Mouse (Mus musculus) lung, embryonic 16.5 days (tissue): ENCODE results near the gene Sema3f. TPM values are rescaled to one million over a fixed set of nuclear protein-coding genes. Genes with fewer than 3 reads are reported as not detected.
A peak's percentile ranks its signal among the peaks of the same experiment; 100 is the strongest.

Experiments used
- ATAC-seq: fragments of 200-750 bp; cut with Nextera tagmentation; 2 replicates; pipeline ENCODE4 v1.8.0; 2017; ENCODE audit warnings: low read depth, mild to moderate bottlenecking, moderate library complexity
- H3K27ac ChIP-seq: fragments of 300-500 bp; sonication (generic); 2 replicates; pipeline ENCODE4 v1.5.1; 2014; ENCODE audit warnings: mild to moderate bottlenecking, control low read depth, low read length
- H3K27me3 ChIP-seq: fragments of 300-500 bp; sonication (generic); 2 replicates; pipeline ENCODE4 v1.6.1; 2014; ENCODE audit warnings: low read depth, low read length, mixed read lengths; ENCODE audit not compliant: control insufficient read depth, insufficient read depth
- H3K36me3 ChIP-seq: fragments of 300-500 bp; sonication (generic); 2 replicates; pipeline ENCODE4 v1.6.1; 2014; ENCODE audit warnings: low read length; ENCODE audit not compliant: control insufficient read depth, insufficient read depth
- H3K4me1 ChIP-seq: fragments of 300-500 bp; sonication (generic); replicated peaks from 2 replicates; pipeline ENCODE4 v1.6.1; 2014; ENCODE audit warnings: low read length, mixed read lengths; ENCODE audit not compliant: control insufficient read depth, insufficient read depth
- H3K4me2 ChIP-seq: fragments of 300-500 bp; sonication (generic); 2 replicates; pipeline ENCODE4 v1.6.1; 2014; ENCODE audit warnings: low read depth, low read length, control low read depth
- H3K4me3 ChIP-seq: fragments of 300-500 bp; sonication (generic); 2 replicates; pipeline ENCODE4 v1.5.1; 2014; ENCODE audit warnings: mild to moderate bottlenecking, low read length, control low read depth
- H3K9ac ChIP-seq: fragments of 300-500 bp; sonication (generic); 2 replicates; pipeline ENCODE4 v1.6.1; 2014; ENCODE audit warnings: low read length, control low read depth
- H3K9me3 ChIP-seq: fragments of 300-500 bp; sonication (generic); 2 replicates; pipeline ENCODE4 v1.6.1; 2016; ENCODE audit warnings: low read length; ENCODE audit not compliant: control insufficient read depth
- WGBS: fragments of 180-500 bp; shearing (Covaris S2); extraction: QIAGEN DNeasy Blood & Tissue Kit; methylation state at CpG from one replicate; pipeline ENCODE4 v1.1.7; 2014; 5-methylcytosine and 5-hydroxymethylcytosine counted together
- polyA plus RNA-seq: library from polyadenylated mRNA; unstranded; fragments of >200 nt; fragmentation: Nextera tagmentation; extraction: Ambion mirVana; gene quantifications from 2 replicates; pipeline ENCODE4 v1.2.1, GENCODE M21; 2015

The Sema3f gene
- polyA plus RNA-seq, 1 experiment from 2014 or later, result 10.4 TPM

- peak overlapping the region; percentile 57 for H3K27ac ChIP-seq
- H3K36me3 ChIP-seq, result no peaks in the 10 kb centered on the region
- ATAC-seq, result peak; percentile 61
- WGBS, result 54% methylated on average over 10 of the region's 10 CpGs
- H3K4me1 ChIP-seq, result peaks cover 39% of the 10 kb centered on the region
- H3K9me3 ChIP-seq, result no peaks in the 10 kb centered on the region
- H3K4me2 ChIP-seq, result no peak overlapping the region
- no peak overlapping the region for H3K4me3 ChIP-seq
- H3K9ac ChIP-seq, result no peak overlapping the region
- no peaks in the 10 kb centered on the region for H3K27me3 ChIP-seq
These were observed 8.7 kb upstream of the Sema3f start for GRCm38 (mm10) chr9:107718781-107719540.

GRCm38 (mm10) chr9:107716951-107717350 lies 6.7 kb upstream of the Sema3f start:
- Histone ChIP-seq H3K4me2 (no peak overlapping the region), H3K9ac (0 out of 2 replicates have a peak overlapping the region, but pooled peaks have one; percentile 1), H3K27ac (no peak overlapping the region)

DNA sequence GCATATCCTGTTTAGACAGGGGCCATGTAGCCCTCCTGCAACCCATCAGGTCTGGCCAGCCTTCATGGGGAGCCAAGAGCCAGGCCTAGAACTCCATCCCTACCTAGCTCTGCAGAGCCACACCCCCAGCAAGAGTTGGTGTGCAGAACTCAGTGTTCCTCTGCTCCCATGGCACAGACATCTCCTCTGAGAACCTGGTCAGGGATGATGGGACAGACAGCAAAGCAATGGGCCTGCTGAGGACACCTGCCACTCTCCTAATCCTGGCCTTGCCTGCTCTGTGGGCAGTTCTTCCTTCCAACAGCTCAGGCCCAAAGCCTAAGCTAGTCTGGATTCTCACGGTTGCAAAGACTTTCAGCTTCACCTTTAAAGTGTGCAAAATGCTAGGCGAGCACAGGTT lies 5.4 kb upstream of the Sema3f start:
- Histone ChIP-seq H3K9me3 (no peaks in the 10 kb centered on the region), H3K27me3 (no peaks in the 10 kb centered on the region; the same call in 1 of the 2 replicates), H3K9ac (no peak overlapping the region), H3K4me2 (no peak overlapping the region), H3K36me3 (no peaks in the 10 kb centered on the region), H3K27ac (no peak overlapping the region), H3K4me1 (peaks cover 27% of the 10 kb centered on the region), H3K4me3 (no peak overlapping the region)
- no peak for ATAC-seq
- 83% methylated on average over 2 of the region's 2 CpGs for WGBS

More at GRCm38 (mm10) chr9:107716951-107717350, 6.7 kb upstream of the Sema3f start:
- peaks cover 30% of the 10 kb centered on the region for H3K4me1 ChIP-seq
- H3K9me3 ChIP-seq, result no peaks in the 10 kb centered on the region
- no peaks in the 10 kb centered on the region for H3K27me3 ChIP-seq
- H3K4me3 ChIP-seq, result no peak overlapping the region
- no peaks in the 10 kb centered on the region for H3K36me3 ChIP-seq
- peak; percentile 26; the same call in 1 of the 2 replicates for ATAC-seq
- 33% methylated on average over 6 of the region's 6 CpGs for WGBS

DNA sequence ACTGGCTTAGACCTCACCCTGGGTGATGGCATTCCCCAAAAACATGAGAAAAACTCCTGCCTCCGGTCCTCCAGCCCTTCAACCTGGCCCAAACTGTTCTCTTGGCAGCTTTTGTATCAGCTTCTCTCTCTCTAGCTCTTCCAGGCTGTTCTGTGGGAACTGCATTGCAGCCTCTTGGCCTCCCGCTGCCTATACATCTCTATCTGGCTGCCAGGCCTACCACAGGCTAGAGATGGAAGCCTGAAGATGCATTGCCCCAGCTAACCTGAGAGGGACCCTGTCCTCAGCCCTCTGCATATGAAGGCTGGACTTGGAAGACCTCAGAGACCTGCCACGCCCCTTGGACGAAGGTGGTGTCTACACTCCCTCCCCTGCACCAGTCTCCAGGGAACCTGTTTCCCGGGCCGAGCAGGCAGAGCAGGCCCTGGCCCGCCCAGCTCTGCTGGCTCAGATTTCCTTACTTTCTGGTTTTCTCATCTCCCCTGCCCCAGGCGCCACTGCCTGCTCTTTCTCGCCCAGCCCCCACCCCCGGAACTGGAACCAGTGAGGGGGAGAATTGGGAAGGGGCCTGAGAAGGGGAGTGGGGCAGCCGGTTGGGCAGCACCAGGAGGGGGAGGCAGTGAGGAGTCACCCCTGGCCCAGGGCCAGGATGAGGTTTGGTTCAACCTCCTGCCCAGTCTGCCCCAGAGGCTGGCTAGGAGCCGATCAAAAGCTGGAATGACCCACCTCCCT lies 4.1 kb upstream of the Sema3f start:
- peak overlapping the region; percentile 26 for H3K4me2 ChIP-seq

DNA sequence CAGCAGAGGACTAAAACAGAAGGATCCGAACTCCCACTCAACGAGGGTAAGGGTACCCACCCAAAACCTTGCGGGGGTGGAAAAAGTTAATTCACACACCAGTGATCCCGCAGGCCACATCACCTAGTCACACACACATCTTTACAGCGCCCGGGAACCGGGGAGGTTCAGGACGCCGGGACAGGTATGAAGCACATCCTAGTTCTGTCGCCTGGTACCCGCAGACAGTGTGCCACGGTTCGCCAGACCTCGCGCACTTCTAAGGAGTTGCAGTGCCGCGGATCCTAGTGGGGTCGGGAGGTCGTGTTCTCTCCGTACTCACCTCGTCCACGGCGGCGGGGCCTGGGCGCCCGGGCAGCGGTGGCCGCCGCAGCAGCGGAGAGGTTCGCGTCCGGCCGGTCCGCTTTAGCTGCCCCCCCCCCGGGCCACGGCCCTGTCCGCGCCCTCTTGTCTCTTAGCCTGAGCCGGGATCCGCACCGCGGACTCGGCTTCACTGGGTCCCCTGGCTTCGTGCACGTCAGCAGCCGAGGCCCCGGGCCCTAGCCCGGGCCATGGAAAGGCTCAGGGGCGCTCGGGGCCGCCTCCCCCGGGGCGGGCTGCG lies 1.1 kb downstream of the Sema3f start:
- Histone ChIP-seq H3K27me3 (no peaks in the 10 kb centered on the region; the same call in 1 of the 2 replicates), H3K4me1 (peaks cover 54% of the 10 kb centered on the region)

More for the DNA sequence above, 4.1 kb upstream of the Sema3f start:
- Histone ChIP-seq H3K36me3 (no peaks in the 10 kb centered on the region), H3K9ac (0 out of 2 replicates have a peak overlapping the region, but pooled peaks have one; percentile 33), H3K27ac (peak overlapping the region; percentile 77), H3K4me3 (no peak overlapping the region), H3K4me1 (peaks cover 34% of the 10 kb centered on the region), H3K27me3 (no peaks in the 10 kb centered on the region; the same call in 1 of the 2 replicates), H3K9me3 (no peaks in the 10 kb centered on the region)
- 15% methylated on average over 12 of the region's 12 CpGs for WGBS
- ATAC-seq, result peak; percentile 27

GRCm38 (mm10) chr9:107708439-107709095 lies 1.7 kb downstream of the Sema3f start:
- ATAC-seq, result no peak
- Histone ChIP-seq H3K27ac (peak overlapping the region; percentile 71), H3K36me3 (no peaks in the 10 kb centered on the region), H3K27me3 (no peaks in the 10 kb centered on the region; the same call in 1 of the 2 replicates), H3K4me1 (peaks cover 55% of the 10 kb centered on the region), H3K4me2 (peak overlapping the region; percentile 93), H3K9ac (peak overlapping the region; percentile 87), H3K4me3 (peak overlapping the region; percentile 69), H3K9me3 (no peaks in the 10 kb centered on the region)
- 3% methylated on average over 21 of the region's 21 CpGs for WGBS

More for the DNA sequence above, 1.1 kb downstream of the Sema3f start:
- under 1% methylated on average over 50 of the region's 55 CpGs for WGBS
- H3K27ac ChIP-seq, result peak overlapping the region; percentile 91
- H3K9ac ChIP-seq, result peak overlapping the region; percentile 87
- peak overlapping the region; percentile 69 for H3K4me3 ChIP-seq
- peak; percentile 3 for ATAC-seq
- H3K4me2 ChIP-seq, result peak overlapping the region; percentile 93
- no peaks in the 10 kb centered on the region for H3K9me3 ChIP-seq
- no peaks in the 10 kb centered on the region for H3K36me3 ChIP-seq

- Histone ChIP-seq H3K27me3 (no peaks in the 10 kb centered on the region; the same call in 1 of the 2 replicates), H3K36me3 (no peaks in the 10 kb centered on the region), H3K27ac (peak overlapping the region; percentile 71), H3K4me2 (peak overlapping the region; percentile 93), H3K4me3 (peak overlapping the region; percentile 69), H3K9me3 (no peaks in the 10 kb centered on the region), H3K4me1 (peaks cover 60% of the 10 kb centered on the region), H3K9ac (peak overlapping the region; percentile 87)
- 2% methylated on average over 17 of the region's 17 CpGs for WGBS
- peak; percentile 15; the same call in 1 of the 2 replicates for ATAC-seq
These were observed 2.4 kb downstream of the Sema3f start for GRCm38 (mm10) chr9:107707701-107708438.

DNA sequence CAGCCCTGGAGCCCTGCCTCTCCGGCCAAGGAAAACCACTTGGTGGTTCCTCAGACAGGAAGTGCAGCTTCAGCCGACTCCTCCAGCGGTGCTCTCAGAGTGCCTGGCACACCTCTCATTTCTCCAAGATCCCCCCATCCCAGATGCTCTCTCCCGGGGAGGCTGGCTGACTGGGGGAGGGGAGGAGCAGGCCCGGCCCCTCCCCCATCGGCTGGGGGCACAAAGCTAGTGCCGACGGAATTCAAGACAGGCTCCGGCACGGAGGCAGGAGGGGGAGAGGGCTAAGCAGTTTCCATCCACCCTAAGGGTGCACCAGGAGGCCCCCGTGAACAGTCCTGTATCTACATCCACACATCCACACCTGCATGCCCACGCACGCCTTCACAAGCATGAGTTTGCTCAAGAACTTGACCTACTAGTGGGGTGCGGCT lies 3.5 kb downstream of the Sema3f start:
- no peak for ATAC-seq
- WGBS, result 3% methylated on average over 14 of the region's 14 CpGs
- peak overlapping the region; percentile 93 for H3K4me2 ChIP-seq
- no peaks in the 10 kb centered on the region for H3K36me3 ChIP-seq
- peak overlapping the region; percentile 87 for H3K9ac ChIP-seq
- no peaks in the 10 kb centered on the region for H3K9me3 ChIP-seq
- no peaks in the 10 kb centered on the region; the same call in 1 of the 2 replicates for H3K27me3 ChIP-seq
- peak overlapping the region; percentile 69 for H3K4me3 ChIP-seq
- H3K4me1 ChIP-seq, result peaks cover 71% of the 10 kb centered on the region
- H3K27ac ChIP-seq, result peak overlapping the region; percentile 65
